Mouse (Mus musculus) midbrain, embryonic 14.5 days (tissue): Measurements from ENCODE around the gene Cdc42bpg. TPM values are rescaled to one million over a fixed set of nuclear protein-coding genes. Genes with fewer than 3 reads are reported as not detected.

ENCODE experiments used
- ATAC-seq: fragments of 200-750 bp; cut with Nextera tagmentation; 2 replicates; pipeline ENCODE4 v1.8.0; 2017; ENCODE audit warnings: moderate number of reproducible peaks, moderate library complexity; ENCODE audit not compliant: low FRiP score, low TSS enrichment
- DNase-seq: peaks from one replicate; pipeline ENCODE4 v3.0.0-alpha.2; 2015
- H3K27ac ChIP-seq: fragments of 300-500 bp; sonication (generic); replicated peaks from 2 replicates; pipeline ENCODE4 v1.5.1; 2014; ENCODE audit warnings: mild to moderate bottlenecking, low read depth, low read length, moderate library complexity
- H3K27me3 ChIP-seq: fragments of 300-500 bp; sonication (generic); 2 replicates; pipeline ENCODE4 v1.6.1; 2014; ENCODE audit warnings: low read length, control low read depth, mixed read lengths; ENCODE audit not compliant: control insufficient read depth, insufficient read depth
- H3K36me3 ChIP-seq: fragments of 300-500 bp; sonication (generic); 2 replicates; pipeline ENCODE4 v1.6.1; 2014; ENCODE audit warnings: low read length, control low read depth; ENCODE audit not compliant: control insufficient read depth, insufficient read depth
- H3K4me1 ChIP-seq: fragments of 300-500 bp; sonication (generic); 2 replicates; pipeline ENCODE4 v1.6.1; 2014; ENCODE audit warnings: mild to moderate bottlenecking, antibody characterized with exemption, low read length, control low read depth; ENCODE audit not compliant: control insufficient read depth, insufficient read depth
- H3K4me2 ChIP-seq: fragments of 300-500 bp; sonication (generic); 2 replicates; pipeline ENCODE4 v1.6.1; 2014; ENCODE audit warnings: mild to moderate bottlenecking, low read length, moderate library complexity
- H3K4me3 ChIP-seq: fragments of 300-500 bp; sonication (generic); replicated peaks from 2 replicates; pipeline ENCODE4 v1.5.1; 2014; ENCODE audit warnings: low read depth, low read length
- H3K9ac ChIP-seq: fragments of 300-500 bp; sonication (generic); replicated peaks from 2 replicates; pipeline ENCODE4 v1.6.1; 2014; ENCODE audit warnings: mild to moderate bottlenecking, low read length, moderate library complexity
- H3K9me3 ChIP-seq: fragments of 300-500 bp; sonication (generic); 2 replicates; pipeline ENCODE4 v1.6.1; 2016; ENCODE audit warnings: low read length, control low read depth, mixed read lengths; ENCODE audit not compliant: control insufficient read depth
- WGBS: fragments of 180-500 bp; shearing (Covaris S2); extraction: QIAGEN DNeasy Blood & Tissue Kit; methylation state at CpG from one replicate; pipeline ENCODE4 v1.1.7; 2014; 5-methylcytosine and 5-hydroxymethylcytosine counted together
- polyA plus RNA-seq: library from polyadenylated mRNA; unstranded; fragments of >200 nt; fragmentation: Nextera tagmentation; extraction: Ambion mirVana; gene quantifications from 2 replicates; pipeline ENCODE4 v1.2.1, GENCODE M21; 2014

Cdc42bpg gene
- polyA plus RNA-seq, 1 experiment from 2014 or later: 0.43 TPM

GRCm38 (mm10) chr19:6273592-6273991 is 32.7 kb upstream of the Cdc42bpg start:
- Histone ChIP-seq H3K4me1 (peaks cover 17% of the 10 kb centered on the region), H3K9me3 (no peaks in the 10 kb centered on the region), H3K27ac (no peak overlapping the region), H3K9ac (no peak overlapping the region), H3K4me3 (no peak overlapping the region), H3K4me2 (no peak overlapping the region), H3K36me3 (no peaks in the 10 kb centered on the region), H3K27me3 (no peaks in the 10 kb centered on the region)
- no peak for ATAC-seq
- no peak for DNase-seq
- WGBS: 94% methylated on average over 4 of the region's 4 CpGs

- no peak for DNase-seq
- H3K27me3 ChIP-seq: no peaks in the 10 kb centered on the region
- no peak overlapping the region for H3K27ac ChIP-seq
- ATAC-seq: no peak
- H3K36me3 ChIP-seq: peaks cover 3% of the 10 kb centered on the region; the same call in 1 of the 2 replicates
- WGBS: 94% methylated on average over 13 of the region's 13 CpGs
- no peak overlapping the region for H3K4me3 ChIP-seq
- no peaks in the 10 kb centered on the region for H3K9me3 ChIP-seq
- H3K4me1 ChIP-seq: peaks cover 22% of the 10 kb centered on the region
- no peak overlapping the region for H3K9ac ChIP-seq
- H3K4me2 ChIP-seq: no peak overlapping the region
These were observed 32.2 kb upstream of the Cdc42bpg start for GRCm38 (mm10) chr19:6273998-6274608.

GRCm38 (mm10) chr19:6275740-6276389 is 30.4 kb upstream of the Cdc42bpg start:
- H3K4me3 ChIP-seq: peak overlapping the region; percentile 80
- peak overlapping the region; percentile 46 for H3K9ac ChIP-seq
- WGBS: 9% methylated on average over 15 of the region's 15 CpGs
- no peaks in the 10 kb centered on the region for H3K27me3 ChIP-seq
- H3K4me2 ChIP-seq: peak overlapping the region; percentile 83
- DNase-seq (no peak), ATAC-seq (no peak; the same call in 1 of the 2 replicates)
- H3K27ac ChIP-seq: peak overlapping the region; percentile 50
- H3K9me3 ChIP-seq: no peaks in the 10 kb centered on the region
- H3K36me3 ChIP-seq: peaks cover 16% of the 10 kb centered on the region; the same call in 1 of the 2 replicates
- H3K4me1 ChIP-seq: peaks cover 31% of the 10 kb centered on the region

- peaks cover 31% of the 10 kb centered on the region for H3K4me1 ChIP-seq
- ATAC-seq (peak; percentile 95), DNase-seq (peak; percentile 99)
- H3K36me3 ChIP-seq: peaks cover 24% of the 10 kb centered on the region
- WGBS: under 1% methylated on average over 101 of the region's 106 CpGs
- H3K9ac ChIP-seq: peak within 1 kb of the TSS; percentile 82
- H3K9me3 ChIP-seq: no peaks in the 10 kb centered on the region
- peak within 1 kb of the TSS; percentile 80 for H3K4me3 ChIP-seq
- no peaks in the 10 kb centered on the region for H3K27me3 ChIP-seq
- peak within 1 kb of the TSS; percentile 78 for H3K27ac ChIP-seq
- peak within 1 kb of the TSS; percentile 83 for H3K4me2 ChIP-seq
These were observed 29.5 kb upstream of the Cdc42bpg start, which contains the start of gene Ehd1 for GRCm38 (mm10) chr19:6276426-6277421. Ehd1 (plus strand) TSS chr19:6276725.

GRCm38 (mm10) chr19:6277661-6278438 is 28.4 kb upstream of the Cdc42bpg start:
- Histone ChIP-seq H3K36me3 (peaks cover 35% of the 10 kb centered on the region), H3K9me3 (no peaks in the 10 kb centered on the region), H3K9ac (peak overlapping the region; percentile 82), H3K27me3 (no peaks in the 10 kb centered on the region), H3K4me3 (peak overlapping the region; percentile 80), H3K27ac (peak overlapping the region; percentile 78), H3K4me1 (peaks cover 31% of the 10 kb centered on the region), H3K4me2 (peak overlapping the region; percentile 83)
- ATAC-seq: no peak
- peak; percentile 55 for DNase-seq
- WGBS: 6% methylated on average over 10 of the region's 10 CpGs

- DNase-seq (no peak), ATAC-seq (no peak)
- Histone ChIP-seq H3K9ac (peak overlapping the region; percentile 82), H3K9me3 (no peaks in the 10 kb centered on the region), H3K4me2 (peak overlapping the region; percentile 83), H3K4me3 (peak overlapping the region; percentile 80), H3K27ac (no peak overlapping the region), H3K4me1 (peaks cover 31% of the 10 kb centered on the region), H3K27me3 (no peaks in the 10 kb centered on the region), H3K36me3 (peaks cover 42% of the 10 kb centered on the region)
- 45% methylated on average over 6 of the region's 6 CpGs for WGBS
These were observed 27.7 kb upstream of the Cdc42bpg start for GRCm38 (mm10) chr19:6278439-6279073.

GRCm38 (mm10) chr19:6279481-6280144 is 26.6 kb upstream of the Cdc42bpg start:
- Histone ChIP-seq H3K9ac (peak overlapping the region; percentile 82; the same call in 1 of the 2 replicates), H3K4me1 (peaks cover 31% of the 10 kb centered on the region), H3K9me3 (no peaks in the 10 kb centered on the region), H3K4me2 (peak overlapping the region; percentile 83), H3K36me3 (peaks cover 52% of the 10 kb centered on the region), H3K27me3 (no peaks in the 10 kb centered on the region), H3K27ac (no peak overlapping the region), H3K4me3 (peak overlapping the region; percentile 80; the same call in 1 of the 2 replicates)
- DNase-seq (no peak), ATAC-seq (no peak)
- WGBS: 92% methylated on average over 6 of the region's 6 CpGs
